Mouse (Mus musculus): ENCODE data around the gene Ptprm.

DNA sequence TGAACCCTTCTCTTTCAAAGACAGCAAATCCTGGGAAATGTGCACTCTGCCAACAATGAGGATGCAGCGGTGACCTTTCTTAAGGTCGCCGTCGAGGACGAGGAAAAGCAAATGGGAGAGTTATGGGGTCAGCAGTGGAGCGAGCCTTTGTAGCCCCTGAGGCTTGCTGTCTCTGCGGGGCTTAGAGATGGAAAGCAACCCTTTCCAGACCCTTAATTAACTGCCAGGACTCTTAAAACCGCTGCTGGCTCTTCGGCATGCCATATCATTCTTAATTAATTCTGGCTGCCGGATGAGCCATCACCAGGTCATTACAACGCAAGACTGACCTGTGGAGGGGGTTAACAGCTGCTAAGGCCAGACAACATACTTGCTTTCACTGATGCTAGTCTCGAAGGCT is 568.1 kb downstream of the Ptprm start:
- TF ChIP-seq CTCF (IDR thresholded peaks at IDR 0.05; ENCODE audit: insufficient read depth, low read depth, low read length), result no peak
- no peak for TF ChIP-seq POLR2A (IDR thresholded peaks at IDR 0.05; ENCODE audit: insufficient read depth, low read depth, low read length)
